Mouse (Mus musculus): ENCODE data around the gene Susd1. TPM values are rescaled to one million over a fixed set of nuclear protein-coding genes. Genes with fewer than 3 reads are reported as not detected.

Susd1 gene
- total RNA-seq (2021): 1 to 10 TPM; 6.5 to 7.3 TPM
- long read RNA-seq, experiment 1, partial matches to known transcripts: 1 of 3 reads
- long read RNA-seq, experiment 1, other reads (novel, unspliced or antisense): 2 of 3 reads
- long read RNA-seq, experiment 2: 0 reads

DNA sequence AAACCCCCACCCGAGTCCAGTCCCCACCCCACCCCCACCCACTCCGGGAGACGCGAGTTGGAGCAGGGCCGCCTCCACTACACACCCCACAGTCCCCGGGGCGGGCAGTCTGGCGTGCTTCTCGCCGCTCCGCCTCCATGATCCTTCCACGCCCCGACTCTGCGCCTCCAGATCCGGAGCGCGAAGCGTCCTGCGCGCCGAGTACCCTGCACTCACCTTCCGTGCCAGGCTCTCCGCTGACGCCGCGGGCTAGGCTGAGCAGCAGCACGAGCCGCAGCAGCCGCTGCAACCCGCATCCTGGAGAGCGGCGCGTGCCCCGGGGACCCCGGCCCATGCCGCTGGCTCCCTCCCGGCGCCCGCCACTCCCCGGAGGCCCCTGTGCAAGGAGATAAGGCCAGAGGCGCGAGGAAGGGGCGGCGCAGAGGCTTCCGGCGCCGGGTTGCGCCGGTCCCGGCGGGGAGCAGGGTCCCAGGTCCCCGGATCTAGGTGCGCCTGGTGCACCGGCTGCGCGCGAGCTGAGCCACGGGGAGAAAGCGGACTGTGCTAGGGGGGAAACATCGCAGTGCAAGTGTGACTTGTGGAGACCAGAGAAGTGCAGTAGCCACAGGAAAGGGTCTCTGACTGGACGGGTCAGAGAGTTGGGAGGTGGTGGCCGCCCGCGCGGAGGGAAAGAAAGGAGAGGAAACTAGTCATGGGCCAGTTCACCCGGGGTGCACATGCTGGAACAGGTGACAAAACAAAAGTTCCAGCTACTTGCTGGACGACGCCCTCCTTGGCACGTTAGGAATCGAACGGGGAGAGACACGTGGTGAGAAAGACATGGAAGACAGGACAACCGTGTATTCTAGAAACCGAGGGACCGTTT, at the start of gene Susd1:
TSS of gene Susd1 (minus strand) at position 644 of the 865 bp plus-strand sequence.
- peak; percentile 37 to 39 for DNase-seq (ENCODE audit: low spot score in 2 of 2)

DNA sequence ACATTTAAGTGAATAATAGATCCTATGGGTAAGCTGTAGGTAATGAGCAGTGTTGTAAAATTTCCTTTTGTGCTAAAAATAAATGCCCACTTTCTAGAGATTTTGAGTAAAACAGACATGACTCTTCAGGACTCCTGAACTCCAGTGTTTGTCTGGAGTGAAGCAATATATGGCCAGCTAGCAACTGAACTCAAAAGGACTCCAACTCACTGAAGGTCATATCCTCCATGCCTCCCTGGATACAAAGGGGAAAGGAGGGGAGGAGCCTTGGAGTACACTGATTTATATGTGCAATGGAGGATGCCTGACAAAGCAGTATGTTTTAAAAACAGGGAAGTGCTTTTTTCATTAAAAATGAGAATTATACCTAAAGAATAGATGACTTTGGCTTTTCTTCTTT, 32.9 kb upstream of the Susd1 start:
- DNase-seq (ENCODE audit: low spot score in 2 of 2): no peak

DNA sequence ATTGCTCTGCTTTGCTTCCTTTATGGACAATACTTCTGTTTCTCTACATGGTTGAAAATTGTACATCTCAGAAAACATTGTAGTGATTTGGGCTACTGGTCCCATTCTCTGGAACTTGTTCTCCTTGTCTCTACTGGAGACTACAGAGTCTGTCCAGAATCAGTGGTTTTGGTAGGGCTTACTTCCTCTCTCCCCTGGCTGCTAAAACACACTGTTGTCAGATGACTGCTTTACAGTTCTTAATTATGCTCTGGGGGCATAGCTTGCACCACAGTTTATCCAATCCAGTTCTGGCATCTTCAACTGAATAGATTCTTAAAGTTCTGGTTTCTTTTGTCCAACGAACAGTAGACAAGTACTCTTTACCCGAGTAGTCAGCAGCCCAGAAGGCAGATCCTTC, 27.0 kb upstream of the Susd1 start:
- no peak for DNase-seq (ENCODE audit: low spot score in 2 of 2)

DNA sequence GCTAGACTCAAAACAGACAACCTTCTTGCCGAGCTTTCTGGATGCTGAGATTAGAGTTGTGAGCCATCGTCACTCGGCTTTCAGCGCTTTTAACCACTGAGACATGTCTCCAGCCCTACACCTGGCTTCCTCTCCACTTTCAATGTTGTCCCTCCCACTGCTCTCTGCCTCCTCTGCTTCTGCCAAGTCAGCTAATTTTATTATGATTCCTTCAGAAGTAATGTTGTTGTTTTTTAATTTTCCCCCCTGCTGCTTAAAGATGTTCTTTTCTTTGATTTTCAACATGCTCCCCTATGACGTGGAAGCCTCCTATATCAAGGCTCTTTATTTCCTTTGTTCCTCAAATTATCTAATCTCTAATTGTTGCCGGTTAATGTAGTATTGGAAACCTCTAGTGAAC, 26.2 kb upstream of the Susd1 start:
- DNase-seq (ENCODE audit: low spot score in 2 of 2): no peak

- peak; percentile 27 to 71 for DNase-seq (ENCODE audit: low spot score in 2 of 2)
Measured at GRCm38 (mm10) chr4:59462494-59462893, 24.1 kb upstream of the Susd1 start.

DNA sequence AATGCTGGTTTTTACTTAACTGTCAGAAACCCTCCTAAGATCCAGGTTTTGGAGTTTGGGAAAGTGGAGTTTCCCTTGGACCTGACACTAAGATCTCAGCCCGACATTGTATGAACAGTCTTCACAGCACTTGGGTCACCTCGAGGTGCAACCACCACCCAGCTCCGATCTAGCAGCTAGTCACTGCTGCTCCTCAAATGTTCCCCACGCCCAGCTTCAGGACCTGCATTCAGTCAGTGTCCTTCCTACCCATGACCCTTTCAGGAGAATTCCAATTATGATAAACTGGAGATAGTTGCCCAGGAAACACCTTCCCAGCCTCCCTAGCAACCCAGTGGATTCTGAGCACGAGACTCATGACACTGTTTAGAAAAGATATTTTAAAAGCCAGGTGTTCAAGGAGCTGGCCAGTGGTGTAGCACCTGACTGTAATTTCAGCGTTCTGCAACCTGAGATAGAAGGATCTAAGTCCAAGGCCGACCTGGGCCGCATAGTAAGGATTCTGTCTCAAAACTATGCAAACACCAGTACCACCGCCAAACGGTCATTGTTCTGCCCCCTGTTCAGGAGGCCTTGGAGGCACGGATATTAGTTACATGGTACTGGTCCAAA, 22.8 kb upstream of the Susd1 start:
- DNase-seq (ENCODE audit: low spot score in 2 of 2): no peak

GRCm38 (mm10) chr4:59459216-59459955, 21.0 kb upstream of the Susd1 start:
- DNase-seq (ENCODE audit: low spot score in 2 of 2): peak in 1 of 2 experiments; percentile 47

DNA sequence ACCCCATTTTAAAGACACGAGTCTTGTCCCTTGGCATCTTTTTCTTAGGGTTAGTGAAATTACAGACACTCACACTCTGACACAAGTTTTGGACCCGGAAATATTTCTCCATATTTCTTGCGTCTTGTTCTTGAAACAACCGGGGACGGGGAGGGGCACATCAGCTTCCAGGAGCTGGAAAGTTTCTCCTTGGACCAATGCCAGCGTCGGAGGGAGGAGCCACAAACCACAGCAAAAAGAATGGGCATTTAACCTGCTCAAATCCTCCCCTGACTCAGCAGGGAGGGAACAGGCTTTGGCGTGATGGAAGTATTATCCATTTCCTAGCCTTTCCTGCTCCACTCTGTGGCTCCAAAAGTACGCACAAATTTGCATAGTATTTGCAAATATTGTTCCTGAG, 19.5 kb upstream of the Susd1 start:
- DNase-seq (ENCODE audit: low spot score in 2 of 2): no peak

DNA sequence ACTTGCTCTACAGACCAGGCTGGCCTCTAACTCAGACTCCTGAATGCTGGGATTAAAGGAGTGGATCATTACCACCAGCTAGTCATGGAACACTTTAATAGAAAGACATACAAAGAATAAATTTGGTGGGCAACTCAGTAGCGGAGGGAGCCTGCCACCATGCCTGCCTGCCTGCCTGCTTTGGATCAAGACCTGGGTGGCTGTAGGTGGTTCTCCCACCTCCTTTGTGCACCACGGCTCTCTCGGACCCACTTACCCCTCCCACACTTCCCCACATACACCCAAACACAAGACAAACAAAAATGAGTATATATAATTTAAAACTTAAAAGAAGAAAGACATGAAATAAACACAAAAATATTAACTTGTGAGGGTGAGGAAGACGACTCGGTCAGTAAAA, 18.7 kb upstream of the Susd1 start:
- DNase-seq (ENCODE audit: low spot score in 2 of 2): no peak

GRCm38 (mm10) chr4:59455465-59455864, 17.0 kb upstream of the Susd1 start:
- no peak for DNase-seq (ENCODE audit: low spot score in 2 of 2)

DNA sequence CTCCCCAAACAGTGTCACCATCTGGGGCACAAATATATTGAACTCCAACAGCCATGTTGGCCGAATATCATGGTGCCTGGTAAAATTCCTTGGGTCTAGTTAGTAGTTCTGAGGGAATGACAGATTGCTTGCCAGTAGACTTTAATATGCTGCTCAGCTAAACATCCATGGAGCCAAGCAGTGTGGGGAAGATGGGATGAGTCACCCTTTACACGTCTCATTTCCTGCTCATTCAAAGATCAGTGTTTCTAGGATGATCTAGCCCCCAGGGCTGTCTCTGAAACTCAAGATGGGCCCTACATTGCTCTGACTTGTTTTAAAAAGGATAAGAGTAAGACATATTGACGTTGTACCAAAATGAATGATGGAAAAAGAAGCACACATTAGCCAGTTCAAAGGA, 15.6 kb upstream of the Susd1 start:
- DNase-seq (ENCODE audit: low spot score in 2 of 2): no peak

- no peak for DNase-seq (ENCODE audit: low spot score in 2 of 2)
Measured at GRCm38 (mm10) chr4:59452503-59452933, 14.1 kb upstream of the Susd1 start.

DNA sequence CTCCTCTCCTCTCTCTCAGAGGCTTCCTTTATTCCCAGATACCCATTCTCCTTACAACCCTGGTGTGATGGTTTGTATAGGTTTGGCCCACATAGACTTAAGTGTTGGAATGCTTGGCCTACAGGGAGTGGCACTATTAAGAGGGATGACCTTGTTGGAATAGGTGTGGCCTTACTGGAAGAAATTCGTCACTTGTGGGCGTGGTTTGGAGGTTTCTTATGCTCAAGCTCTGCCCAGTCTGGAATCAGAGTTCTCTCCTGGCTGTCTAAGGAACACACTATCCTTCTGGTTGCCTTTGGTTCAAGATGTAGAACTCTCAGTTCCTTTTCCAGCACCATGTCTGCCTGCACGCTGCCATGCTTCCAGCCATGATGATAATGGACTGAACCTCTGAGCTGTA, 12.5 kb upstream of the Susd1 start:
- DNase-seq (ENCODE audit: low spot score in 2 of 2): no peak

DNA sequence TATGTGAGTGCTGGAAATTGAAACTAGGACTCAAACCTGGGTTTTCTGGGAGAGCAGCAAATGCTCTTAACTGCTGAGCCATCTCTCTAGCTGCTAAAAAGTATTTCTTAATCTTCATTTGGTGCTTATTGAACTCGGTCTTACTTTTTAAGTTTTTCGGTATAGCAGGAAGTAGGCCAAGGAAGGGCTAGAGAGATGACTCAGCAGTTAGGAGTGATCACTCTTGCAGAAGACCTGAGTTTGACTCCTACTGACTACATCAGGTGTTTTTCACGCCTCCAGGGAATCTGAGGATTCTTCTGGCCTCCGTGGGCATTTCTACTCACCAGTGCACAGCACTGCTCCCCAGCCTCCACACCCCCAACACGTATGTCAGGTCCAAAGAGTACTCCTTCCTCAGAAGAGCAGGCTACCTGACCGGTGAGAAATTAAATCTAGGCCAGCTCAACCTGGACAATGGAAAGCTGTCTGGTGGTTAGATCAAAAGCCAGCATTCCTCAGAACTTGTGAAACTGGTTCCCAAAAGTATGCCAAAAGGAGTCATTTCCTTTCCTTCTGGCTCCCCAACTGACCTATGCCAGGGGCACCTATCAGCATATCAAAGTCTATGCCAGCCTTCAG, 11.9 kb upstream of the Susd1 start:
- no peak for DNase-seq (ENCODE audit: low spot score in 2 of 2)

DNA sequence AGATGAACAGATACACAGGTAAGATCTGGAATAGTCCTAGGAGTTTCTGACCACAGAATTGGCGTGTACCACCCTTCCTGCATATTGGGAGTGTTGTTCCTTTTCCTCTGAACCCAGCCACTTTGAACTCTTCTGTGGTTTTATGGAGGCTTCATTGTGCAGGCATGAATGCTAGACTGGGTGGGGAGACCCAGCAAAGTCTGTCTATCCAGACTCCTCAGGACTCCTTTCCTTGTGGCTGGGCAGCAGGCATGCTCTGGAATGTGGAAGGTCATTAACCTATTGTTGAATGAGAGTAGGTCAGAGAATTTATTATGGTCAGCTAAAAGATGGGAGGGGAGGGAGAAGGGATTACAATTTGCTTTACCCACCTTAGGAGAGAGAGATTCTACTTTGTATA, 8.9 kb upstream of the Susd1 start:
- DNase-seq (ENCODE audit: low spot score in 2 of 2): no peak

DNA sequence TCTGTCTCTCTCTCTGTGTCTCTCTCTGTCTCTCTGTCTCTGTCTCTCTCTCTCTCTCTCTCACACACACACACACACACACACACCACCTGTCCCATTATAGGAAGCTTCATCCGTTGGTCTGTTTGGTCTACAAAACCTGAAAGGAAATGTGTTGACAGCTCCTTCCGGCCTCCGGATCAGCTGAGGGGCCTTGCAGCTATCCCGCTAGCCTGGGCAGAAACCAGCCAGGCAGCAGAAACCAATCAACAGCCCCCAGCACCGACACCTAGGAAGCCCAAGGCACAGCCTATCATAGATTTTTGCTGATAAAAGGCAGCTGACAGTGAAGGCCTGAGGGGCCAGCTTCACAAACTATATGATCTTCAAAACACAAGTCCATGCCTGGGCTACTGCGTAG, 7.1 kb upstream of the Susd1 start:
- DNase-seq (ENCODE audit: low spot score in 2 of 2): no peak

GRCm38 (mm10) chr4:59444994-59445393, 6.6 kb upstream of the Susd1 start:
- DNase-seq (ENCODE audit: low spot score in 2 of 2): no peak

GRCm38 (mm10) chr4:59444085-59444484, 5.7 kb upstream of the Susd1 start:
- DNase-seq (ENCODE audit: low spot score in 2 of 2): no peak

GRCm38 (mm10) chr4:59441265-59441664, 2.8 kb upstream of the Susd1 start:
- DNase-seq (ENCODE audit: low spot score in 2 of 2): no peak

DNA sequence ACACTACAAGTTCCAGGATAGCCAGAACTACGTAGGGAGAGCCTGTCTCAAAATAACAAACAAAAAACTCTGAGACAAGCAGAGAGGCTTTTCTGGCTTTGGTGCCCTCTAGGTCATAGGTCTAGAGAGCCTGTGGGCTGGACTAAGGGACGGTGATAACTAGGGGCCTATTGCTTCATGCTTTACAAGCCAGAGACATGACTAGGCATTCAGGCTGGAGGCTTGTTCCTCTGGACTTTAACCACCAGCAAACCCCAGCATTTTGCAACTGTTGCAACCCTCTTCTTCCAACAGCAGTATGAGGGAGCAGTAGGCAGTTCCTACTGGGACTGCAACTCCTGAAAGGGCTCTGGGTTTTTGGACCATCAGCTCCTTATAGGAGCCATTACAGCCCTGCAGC, 1.5 kb upstream of the Susd1 start:
- no peak for DNase-seq (ENCODE audit: low spot score in 2 of 2)

DNA sequence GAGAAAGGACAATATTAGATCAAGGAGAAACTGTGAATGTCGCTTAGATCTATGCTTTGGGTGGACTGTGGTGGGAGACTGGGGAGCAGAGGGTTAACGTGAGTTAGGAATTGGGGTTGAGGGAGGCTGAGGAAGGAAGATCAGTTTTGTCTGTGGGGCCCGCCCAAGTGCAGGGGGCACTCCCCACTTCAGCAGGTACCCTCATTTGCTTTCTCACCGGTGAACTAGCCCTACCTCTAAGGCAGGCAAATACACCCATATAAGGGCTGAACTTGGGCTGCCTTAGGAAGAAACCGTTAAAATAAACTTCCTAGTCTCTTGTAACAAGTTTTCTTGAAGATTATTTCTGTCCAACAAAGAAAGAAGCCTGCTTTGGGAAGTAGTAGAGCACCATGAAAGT, 608 bp upstream of the Susd1 start:
- DNase-seq (ENCODE audit: low spot score in 2 of 2): no peak
